Mouse (Mus musculus): ENCODE measurements around the gene Ctdsp1.

Gene Ctdsp1

DNA sequence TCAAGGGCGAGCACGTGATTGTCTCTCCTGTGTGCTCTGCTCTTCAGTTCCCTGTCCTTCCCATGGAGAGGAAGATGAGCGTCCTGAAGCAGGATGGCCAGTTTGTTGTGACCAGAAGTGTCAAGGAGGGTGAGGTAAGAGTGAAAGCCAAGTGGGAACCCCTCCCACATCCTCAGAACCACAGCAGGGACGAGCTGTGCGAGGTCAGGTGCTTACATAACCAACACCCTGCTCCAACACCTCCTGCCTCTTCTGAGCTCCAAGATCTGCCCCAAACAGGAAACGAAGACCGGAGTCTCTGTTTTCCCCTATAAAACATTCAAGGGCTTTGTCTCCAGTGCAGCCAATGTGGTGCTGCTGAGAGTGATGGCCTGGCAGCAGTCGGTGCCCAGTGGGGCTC is 27.0 kb upstream of the Ctdsp1 start:
- H3K36me3 ChIP-seq (ENCODE audit: control insufficient read depth, insufficient read depth, low read length, poor library complexity, severe bottlenecking), result no peaks in the 10 kb centered on the region
- no peak for DNase-seq (ENCODE audit: low read depth, low spot score)
- no peaks in the 10 kb centered on the region for H3K27me3 ChIP-seq (ENCODE audit: control insufficient read depth, insufficient read depth, low read length, poor library complexity, severe bottlenecking)

DNA sequence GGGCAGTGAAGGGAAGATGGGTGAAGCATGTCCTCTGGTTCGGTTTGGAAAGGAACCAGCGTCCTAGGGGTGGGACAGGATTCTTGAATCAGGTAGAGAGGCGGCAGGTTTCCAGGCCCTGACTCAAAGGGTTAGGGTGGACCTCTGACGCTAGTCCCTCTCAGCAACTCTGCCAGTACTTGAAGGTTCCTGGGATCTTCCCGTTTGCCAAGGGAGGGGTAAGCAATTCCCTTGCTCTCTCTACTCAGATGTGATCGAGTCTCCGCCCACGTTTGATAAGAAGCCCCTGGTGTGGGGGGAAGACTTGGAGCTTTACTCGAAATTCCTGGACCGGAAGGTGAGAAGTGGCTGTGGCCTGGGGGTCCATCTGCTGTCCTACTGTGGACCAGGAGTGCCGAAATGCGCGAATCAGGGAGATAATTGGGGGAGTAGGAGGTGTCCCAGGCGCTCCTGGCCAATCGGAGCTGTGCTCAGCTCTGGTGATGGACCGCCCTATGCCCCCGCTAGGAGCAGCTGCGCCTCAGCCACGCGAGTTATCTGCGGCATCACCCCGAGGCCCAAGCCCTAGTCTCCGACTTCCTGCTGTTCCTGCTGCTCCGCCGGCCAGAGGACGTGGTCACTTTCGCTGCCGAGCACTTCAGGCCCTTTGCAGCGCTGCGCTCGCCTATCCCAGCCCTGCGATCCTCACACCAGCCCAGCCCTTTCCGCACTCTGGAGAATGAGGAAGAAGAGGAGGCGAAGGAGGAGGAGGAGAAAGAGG is 23.2 kb upstream of the Ctdsp1 start:
- peak; percentile 24 for DNase-seq (ENCODE audit: low read depth, low spot score)
- no peaks in the 10 kb centered on the region for H3K27me3 ChIP-seq (ENCODE audit: control insufficient read depth, insufficient read depth, low read length, poor library complexity, severe bottlenecking)
- H3K36me3 ChIP-seq (ENCODE audit: control insufficient read depth, insufficient read depth, low read length, poor library complexity, severe bottlenecking), result no peaks in the 10 kb centered on the region

DNA sequence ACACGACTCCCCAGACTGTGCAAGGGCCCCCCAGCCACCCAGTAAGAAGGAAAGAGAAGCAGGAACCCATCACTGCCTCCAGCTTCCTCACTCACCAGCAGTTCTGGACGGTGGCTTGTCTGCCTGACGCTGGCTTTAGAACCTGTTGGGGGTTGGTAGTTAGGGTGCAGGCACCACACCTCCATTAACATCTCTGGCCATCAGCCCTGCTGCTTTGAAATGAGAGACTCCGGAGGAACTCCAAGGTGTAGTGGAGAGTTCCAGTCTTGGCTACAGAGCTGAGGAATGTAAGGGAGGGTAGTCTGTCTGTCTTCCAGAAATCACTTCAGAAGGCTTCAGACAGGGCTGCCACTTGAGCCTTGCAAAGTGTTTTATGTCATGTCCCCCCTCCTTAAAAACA is 21.3 kb upstream of the Ctdsp1 start:
- Histone ChIP-seq H3K36me3 (ENCODE audit: control insufficient read depth, insufficient read depth, low read length, poor library complexity, severe bottlenecking) (no peaks in the 10 kb centered on the region), H3K27me3 (ENCODE audit: control insufficient read depth, insufficient read depth, low read length, poor library complexity, severe bottlenecking) (no peaks in the 10 kb centered on the region)
- no peak for DNase-seq (ENCODE audit: low read depth, low spot score)

DNA sequence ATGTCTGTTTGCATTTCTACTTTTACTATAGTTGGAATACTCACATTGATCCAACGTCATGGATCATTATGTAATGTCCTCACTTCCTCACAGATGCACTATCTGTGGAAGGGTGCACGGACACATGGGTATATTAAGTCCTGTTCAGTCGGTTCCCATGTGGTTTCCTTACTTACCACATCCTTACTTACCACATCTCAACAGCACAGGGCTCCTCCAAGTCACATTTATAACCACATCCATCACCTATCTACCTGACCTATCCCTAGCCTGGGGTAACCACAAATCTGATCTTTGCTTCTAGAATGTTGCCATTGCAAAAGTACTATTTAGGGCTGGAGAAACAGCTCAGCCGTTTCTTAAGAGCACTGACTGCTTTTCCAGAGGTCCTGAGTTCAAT is 17.9 kb upstream of the Ctdsp1 start:
- no peaks in the 10 kb centered on the region for H3K36me3 ChIP-seq (ENCODE audit: control insufficient read depth, insufficient read depth, low read length, poor library complexity, severe bottlenecking)
- no peak for DNase-seq (ENCODE audit: low read depth, low spot score)
- no peaks in the 10 kb centered on the region for H3K27me3 ChIP-seq (ENCODE audit: control insufficient read depth, insufficient read depth, low read length, poor library complexity, severe bottlenecking)

GRCm38 (mm10) chr1:74374980-74375379 is 16.3 kb upstream of the Ctdsp1 start, which contains the start of gene Slc11a1:
Gene Slc11a1 (plus strand): TSS chr1:74375195.
- H3K36me3 ChIP-seq (ENCODE audit: control insufficient read depth, insufficient read depth, low read length, poor library complexity, severe bottlenecking), result no peaks in the 10 kb centered on the region
- DNase-seq (ENCODE audit: low read depth, low spot score), result no peak
- H3K27me3 ChIP-seq (ENCODE audit: control insufficient read depth, insufficient read depth, low read length, poor library complexity, severe bottlenecking), result no peaks in the 10 kb centered on the region; the same call in 1 of the 2 replicates

- no peaks in the 10 kb centered on the region; the same call in 1 of the 2 replicates for H3K27me3 ChIP-seq (ENCODE audit: control insufficient read depth, insufficient read depth, low read length, poor library complexity, severe bottlenecking)
- no peak for DNase-seq (ENCODE audit: low read depth, low spot score)
- H3K36me3 ChIP-seq (ENCODE audit: control insufficient read depth, insufficient read depth, low read length, poor library complexity, severe bottlenecking), result no peaks in the 10 kb centered on the region
Observed at GRCm38 (mm10) chr1:74375561-74375960, 15.7 kb upstream of the Ctdsp1 start.

GRCm38 (mm10) chr1:74376396-74376795 is 14.9 kb upstream of the Ctdsp1 start:
- no peak for DNase-seq (ENCODE audit: low read depth, low spot score)
- no peaks in the 10 kb centered on the region; the same call in 1 of the 2 replicates for H3K27me3 ChIP-seq (ENCODE audit: control insufficient read depth, insufficient read depth, low read length, poor library complexity, severe bottlenecking)
- no peaks in the 10 kb centered on the region for H3K36me3 ChIP-seq (ENCODE audit: control insufficient read depth, insufficient read depth, low read length, poor library complexity, severe bottlenecking)

GRCm38 (mm10) chr1:74379058-74379504 is 12.2 kb upstream of the Ctdsp1 start:
- no peak for DNase-seq (ENCODE audit: low read depth, low spot score)
- H3K36me3 ChIP-seq (ENCODE audit: control insufficient read depth, insufficient read depth, low read length, poor library complexity, severe bottlenecking), result no peaks in the 10 kb centered on the region
- H3K27me3 ChIP-seq (ENCODE audit: control insufficient read depth, insufficient read depth, low read length, poor library complexity, severe bottlenecking), result no peaks in the 10 kb centered on the region; the same call in 1 of the 2 replicates

DNA sequence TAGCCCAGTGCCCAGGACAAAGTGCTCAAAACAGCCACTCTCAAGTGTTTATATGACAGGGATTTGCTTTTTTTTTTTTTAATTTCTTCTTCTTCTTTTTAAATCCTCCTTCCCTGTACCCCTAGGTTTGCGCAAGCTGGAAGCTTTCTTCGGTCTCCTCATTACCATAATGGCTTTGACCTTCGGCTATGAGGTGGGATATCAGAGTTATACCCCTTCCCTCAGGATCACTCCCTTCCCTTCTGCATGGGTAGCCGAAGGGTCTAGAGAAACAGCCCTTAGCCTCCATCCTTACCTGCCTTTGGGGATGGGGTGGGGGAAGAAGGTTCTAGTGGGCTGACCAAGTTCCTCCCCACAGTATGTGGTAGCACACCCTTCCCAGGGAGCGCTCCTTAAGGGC is 10.8 kb upstream of the Ctdsp1 start:
- no peak for DNase-seq (ENCODE audit: low read depth, low spot score)
- H3K36me3 ChIP-seq (ENCODE audit: control insufficient read depth, insufficient read depth, low read length, poor library complexity, severe bottlenecking), result no peaks in the 10 kb centered on the region
- H3K27me3 ChIP-seq (ENCODE audit: control insufficient read depth, insufficient read depth, low read length, poor library complexity, severe bottlenecking), result no peaks in the 10 kb centered on the region; the same call in 1 of the 2 replicates

DNA sequence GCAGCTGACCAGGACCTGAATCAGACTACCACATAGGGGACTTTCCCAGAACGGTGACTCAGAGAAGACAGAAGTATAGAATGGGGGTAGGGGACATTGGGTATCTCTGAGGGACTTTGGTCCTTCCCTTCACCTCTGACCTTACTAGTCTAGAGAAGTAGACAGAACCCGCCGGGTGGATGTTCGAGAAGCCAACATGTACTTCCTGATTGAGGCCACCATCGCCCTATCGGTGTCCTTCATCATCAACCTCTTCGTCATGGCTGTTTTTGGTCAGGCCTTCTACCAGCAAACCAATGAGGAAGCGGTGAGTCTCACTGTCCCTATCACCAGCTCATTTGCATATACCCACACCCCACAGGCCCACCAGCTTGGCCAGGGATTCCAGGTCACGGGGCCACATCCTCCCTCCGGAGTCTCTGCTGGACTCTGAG is 9.7 kb upstream of the Ctdsp1 start:
- Histone ChIP-seq H3K27me3 (ENCODE audit: control insufficient read depth, insufficient read depth, low read length, poor library complexity, severe bottlenecking) (no peaks in the 10 kb centered on the region; the same call in 1 of the 2 replicates), H3K36me3 (ENCODE audit: control insufficient read depth, insufficient read depth, low read length, poor library complexity, severe bottlenecking) (no peaks in the 10 kb centered on the region)
- DNase-seq (ENCODE audit: low read depth, low spot score), result no peak

DNA sequence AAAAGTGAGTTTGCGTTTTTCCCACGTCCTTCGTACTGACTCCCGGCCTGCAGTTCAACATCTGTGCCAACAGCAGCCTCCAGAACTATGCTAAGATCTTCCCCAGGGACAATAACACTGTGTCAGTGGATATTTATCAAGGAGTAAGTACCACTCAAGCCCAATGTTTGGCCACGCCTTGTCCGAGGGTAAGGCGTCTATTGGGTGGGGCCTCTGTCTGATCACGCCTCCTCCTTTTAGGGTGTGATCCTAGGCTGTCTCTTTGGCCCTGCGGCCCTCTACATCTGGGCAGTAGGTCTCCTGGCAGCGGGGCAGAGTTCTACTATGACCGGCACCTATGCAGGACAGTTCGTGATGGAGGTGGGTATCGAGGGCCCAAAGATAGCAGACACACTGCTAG is 7.9 kb upstream of the Ctdsp1 start:
- Histone ChIP-seq H3K36me3 (ENCODE audit: control insufficient read depth, insufficient read depth, low read length, poor library complexity, severe bottlenecking) (no peaks in the 10 kb centered on the region), H3K27me3 (ENCODE audit: control insufficient read depth, insufficient read depth, low read length, poor library complexity, severe bottlenecking) (no peaks in the 10 kb centered on the region; the same call in 1 of the 2 replicates)
- DNase-seq (ENCODE audit: low read depth, low spot score), result no peak

DNA sequence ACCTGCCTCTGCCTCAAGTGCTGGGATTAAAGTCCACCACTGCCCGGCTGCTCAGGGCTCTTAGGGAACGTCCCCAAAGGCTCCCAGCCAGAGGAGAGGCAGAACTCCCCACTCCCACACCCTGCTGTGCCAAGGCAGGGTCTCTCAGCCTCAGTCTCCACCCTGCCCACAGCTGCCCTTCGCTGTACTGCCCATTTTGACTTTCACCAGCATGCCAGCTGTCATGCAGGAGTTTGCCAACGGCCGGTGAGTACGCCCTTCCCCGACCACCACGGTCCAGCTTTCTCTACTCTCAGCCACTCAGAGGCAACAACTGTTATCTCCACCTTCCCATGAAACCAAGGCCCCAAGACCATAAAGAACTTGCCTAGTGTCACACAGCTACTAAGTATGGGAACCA is 6.8 kb upstream of the Ctdsp1 start:
- no peaks in the 10 kb centered on the region for H3K36me3 ChIP-seq (ENCODE audit: control insufficient read depth, insufficient read depth, low read length, poor library complexity, severe bottlenecking)
- DNase-seq (ENCODE audit: low read depth, low spot score), result no peak
- no peaks in the 10 kb centered on the region for H3K27me3 ChIP-seq (ENCODE audit: control insufficient read depth, insufficient read depth, low read length, poor library complexity, severe bottlenecking)

DNA sequence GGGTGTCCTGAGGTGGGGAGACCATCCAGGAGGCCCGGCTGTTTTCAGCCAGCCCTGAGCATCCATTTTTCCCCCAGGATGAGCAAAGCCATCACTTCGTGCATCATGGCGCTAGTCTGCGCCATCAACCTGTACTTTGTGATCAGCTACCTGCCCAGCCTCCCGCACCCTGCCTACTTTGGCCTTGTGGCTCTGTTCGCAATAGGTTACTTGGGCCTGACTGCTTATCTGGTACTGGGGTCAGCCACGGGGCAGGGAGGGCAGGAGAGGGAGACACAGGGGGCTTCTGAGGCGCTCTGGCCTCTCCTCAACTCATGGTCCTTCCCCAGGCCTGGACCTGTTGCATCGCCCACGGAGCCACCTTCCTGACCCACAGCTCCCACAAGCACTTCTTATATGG is 6.2 kb upstream of the Ctdsp1 start:
- no peaks in the 10 kb centered on the region for H3K27me3 ChIP-seq (ENCODE audit: control insufficient read depth, insufficient read depth, low read length, poor library complexity, severe bottlenecking)
- DNase-seq (ENCODE audit: low read depth, low spot score), result no peak
- H3K36me3 ChIP-seq (ENCODE audit: control insufficient read depth, insufficient read depth, low read length, poor library complexity, severe bottlenecking), result no peaks in the 10 kb centered on the region

DNA sequence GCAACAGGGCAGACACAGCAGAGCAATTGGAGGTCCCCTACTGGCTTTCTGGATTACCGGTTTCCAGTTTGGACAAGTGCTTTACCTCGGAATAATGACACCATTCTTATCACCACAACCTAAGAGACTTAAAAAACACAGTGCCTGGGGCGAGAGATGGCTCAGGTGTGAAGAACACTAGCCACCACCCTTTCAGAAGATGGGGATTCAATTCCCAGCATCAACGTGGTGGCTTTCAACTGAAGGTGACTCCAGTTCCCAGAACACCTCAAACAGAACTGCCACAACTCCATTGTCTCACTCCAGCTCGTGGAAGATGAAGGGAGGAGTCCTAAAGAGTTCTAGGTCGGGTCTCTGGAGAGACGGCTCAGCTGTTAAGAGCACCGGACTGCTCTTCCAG is 5.8 kb upstream of the Ctdsp1 start:
- no peak for DNase-seq (ENCODE audit: low read depth, low spot score)
- no peaks in the 10 kb centered on the region for H3K27me3 ChIP-seq (ENCODE audit: control insufficient read depth, insufficient read depth, low read length, poor library complexity, severe bottlenecking)
- no peaks in the 10 kb centered on the region for H3K36me3 ChIP-seq (ENCODE audit: control insufficient read depth, insufficient read depth, low read length, poor library complexity, severe bottlenecking)

DNA sequence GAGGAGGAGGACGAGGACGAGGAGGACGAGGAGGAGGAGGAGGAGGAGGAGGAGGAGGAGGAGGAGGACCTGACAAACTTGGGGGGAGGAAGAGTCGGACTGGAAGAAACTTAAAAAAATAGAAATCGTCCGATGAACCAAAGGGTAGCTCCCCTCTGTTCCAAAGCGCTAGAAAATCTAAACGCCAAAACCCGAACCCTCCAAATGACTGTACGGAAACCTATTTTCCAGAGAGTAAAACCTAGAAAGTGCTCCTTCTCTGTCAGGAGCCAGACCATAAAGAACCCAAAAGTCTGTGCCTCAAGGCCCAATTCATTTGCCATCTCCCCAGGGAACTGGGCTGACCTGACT is 5.0 kb upstream of the Ctdsp1 start:
- no peaks in the 10 kb centered on the region for H3K27me3 ChIP-seq (ENCODE audit: control insufficient read depth, insufficient read depth, low read length, poor library complexity, severe bottlenecking)
- no peaks in the 10 kb centered on the region for H3K36me3 ChIP-seq (ENCODE audit: control insufficient read depth, insufficient read depth, low read length, poor library complexity, severe bottlenecking)
- DNase-seq (ENCODE audit: low read depth, low spot score), result no peak

Measured in splenic B cell, adult 2 months (primary cell).